Mouse (Mus musculus) frontal cortex, postnatal 25 days (tissue): ENCODE data around the gene Uhrf1bp1l.

Source experiments
- DNase-seq, 2 experiments: peaks; one replicate each; pipeline ENCODE4 v3.0.0; 2022; ENCODE audit warnings: low spot score in 2 of 2

The Uhrf1bp1l gene

GRCm38 (mm10) chr10:89838834-89839233 is 94.0 kb downstream of the Uhrf1bp1l start:
- no peak for DNase-seq

- no peak for DNase-seq
These were observed 106.2 kb downstream of the Uhrf1bp1l start for GRCm38 (mm10) chr10:89850951-89851350.

GRCm38 (mm10) chr10:89855251-89855875 is 110.6 kb downstream of the Uhrf1bp1l start:
- no peak for DNase-seq

- peak in 1 of 2 experiments; percentile 10 for DNase-seq
These were observed 111.5 kb downstream of the Uhrf1bp1l start for GRCm38 (mm10) chr10:89856286-89856685.

- no peak for DNase-seq
These were observed 123.4 kb downstream of the Uhrf1bp1l start for GRCm38 (mm10) chr10:89868211-89868610.

- DNase-seq = no peak
These were observed 124.0 kb downstream of the Uhrf1bp1l start for GRCm38 (mm10) chr10:89868836-89869235.
